Mouse (Mus musculus) MEL (cell line): ENCODE data around the gene Entpd7.

ENCODE experiments used
- CHD2 ChIP-seq: IDR thresholded peaks from 2 replicates; pipeline ENCODE4 v1.6.1; 2011; ENCODE audit warnings: low read length, improper control_type of control experiment
- CTCF ChIP-seq, 3 experiments: IDR thresholded peaks in 2 of 3; conservative IDR thresholded peaks in 1 of 3; 2 replicates each; pipeline ENCODE4 v1.5.1; 2011 to 2012; ENCODE audit warnings: low read length in 3 of 3, low read depth in 2 of 3, mild to moderate bottlenecking in 2 of 3, improper control_type of control experiment in 1 of 3, inconsistent platforms in 1 of 3, mixed read lengths in 1 of 3, moderate library complexity in 1 of 3; ENCODE audit not compliant: control insufficient read depth in 1 of 3, insufficient read depth in 1 of 3, poor library complexity in 1 of 3, severe bottlenecking in 1 of 3
- E2F4 ChIP-seq: IDR thresholded peaks from 2 replicates; pipeline ENCODE4 v1.6.1; 2011; ENCODE audit warnings: low read depth, low read length, improper control_type of control experiment, borderline replicate concordance
- ELF1 ChIP-seq: IDR thresholded peaks from 2 replicates; pipeline ENCODE4 v1.6.1; 2014; ENCODE audit warnings: low read depth, mild to moderate bottlenecking, inconsistent platforms, low read length, improper control_type of control experiment, moderate library complexity
- KAT2A ChIP-seq: conservative IDR thresholded peaks from 2 replicates; pipeline ENCODE4 v1.6.1; 2012; ENCODE audit warnings: low read depth, low read length, improper control_type of control experiment, inconsistent platforms
- MAX ChIP-seq: IDR thresholded peaks from 2 replicates; pipeline ENCODE4 v1.6.1; 2011; ENCODE audit warnings: low read length, improper control_type of control experiment
- MAZ ChIP-seq: IDR thresholded peaks from 2 replicates; pipeline ENCODE4 v1.6.1; 2012; ENCODE audit warnings: low read depth, mild to moderate bottlenecking, inconsistent platforms, low read length, improper control_type of control experiment
- MXI1 ChIP-seq: IDR thresholded peaks from 2 replicates; pipeline ENCODE4 v1.6.1; 2011; ENCODE audit warnings: mild to moderate bottlenecking, low read depth, low read length, improper control_type of control experiment
- MYB ChIP-seq: IDR thresholded peaks from 2 replicates; pipeline ENCODE4 v1.6.1; 2011; ENCODE audit warnings: mild to moderate bottlenecking, low read depth, low read length, improper control_type of control experiment
- NRF1 ChIP-seq: IDR thresholded peaks from 2 replicates; pipeline ENCODE4 v1.6.1; 2014; ENCODE audit warnings: low read depth, mild to moderate bottlenecking, inconsistent platforms, low read length, improper control_type of control experiment, moderate library complexity; ENCODE audit not compliant: poor library complexity, insufficient read depth, severe bottlenecking
- POLR2A ChIP-seq, 2 experiments: IDR thresholded peaks; 2 replicates each; pipeline ENCODE4 v1.6.1; 2011 to 2012; ENCODE audit warnings: low read length in 2 of 2, mild to moderate bottlenecking in 2 of 2, control low read depth in 1 of 2, improper control_type of control experiment in 1 of 2, low read depth in 1 of 2, moderate library complexity in 1 of 2; ENCODE audit not compliant: control insufficient read depth in 1 of 2, insufficient read depth in 1 of 2, poor library complexity in 1 of 2
- TBP ChIP-seq: IDR thresholded peaks from 2 replicates; pipeline ENCODE4 v1.8.0; 2011; ENCODE audit warnings: low read depth, low read length, improper control_type of control experiment
- ZMIZ1 ChIP-seq: IDR thresholded peaks from 2 replicates; pipeline ENCODE4 v1.6.1; 2012; ENCODE audit warnings: low read depth, mild to moderate bottlenecking, inconsistent platforms, low read length, improper control_type of control experiment, moderate library complexity
- ZNF384 ChIP-seq: IDR thresholded peaks from 2 replicates; pipeline ENCODE4 v1.6.1; 2012; ENCODE audit warnings: low read depth, mild to moderate bottlenecking, inconsistent platforms, low read length, improper control_type of control experiment

- TF ChIP-seq ZNF384 (no peak), MXI1 (no peak), CTCF (IDR thresholded peaks at IDR 0.05 in 2 of 3, conservative IDR thresholded peaks at IDR 0.05 in 1 of 3; ENCODE audit: control insufficient read depth in 1 of 3, insufficient read depth in 1 of 3, low read depth in 2 of 3, low read length in 3 of 3, poor library complexity in 1 of 3, severe bottlenecking in 1 of 3) (no peak), MYB (no peak), E2F4 (no peak), POLR2A (IDR thresholded peaks at IDR 0.05; ENCODE audit: control insufficient read depth in 1 of 2, insufficient read depth in 1 of 2, low read depth in 1 of 2, low read length in 2 of 2, poor library complexity in 1 of 2) (no peak), ZMIZ1 (no peak), ELF1 (0 out of 2 replicates have a peak, but pooled peaks have one; percentile 11), KAT2A (no peak), MAX (no peak), NRF1 (no peak), CHD2 (no peak), MAZ (no peak), TBP (no peak)
These were observed 81.1 kb downstream of the Entpd7 start for GRCm38 (mm10) chr19:43770584-43770983.
